In genomic region chr15:85657441-85657989, GRCm38 (mm10) we compare ENCODE assay signal across 8 mouse cellular contexts.
A peak's percentile ranks its signal among the peaks of the same experiment; 100 is the strongest.
DNase-seq lines count a peak whose midpoint lies in the region; ATAC-seq and TF ChIP-seq lines count a peak whose summit lies in the region.

No protein-coding gene starts in this region.

- no peaks in the 10 kb centered on the region for H3K36me3 ChIP-seq in liver, adult 2 months (ENCODE audit: control insufficient read depth, insufficient read depth, low read length)

- peaks cover 24% of the 10 kb centered on the region for H3K4me1 ChIP-seq in liver, adult 2 months (ENCODE audit: control insufficient read depth, insufficient read depth, low read length)

- 3% methylated on average over 8 of the region's 8 CpGs for WGBS in liver, adult 2 months

- H3K9ac ChIP-seq in liver, adult 2 months (ENCODE audit: low read depth, low read length), result peak overlapping the region; percentile 79

- H3K27me3 ChIP-seq in liver, adult 2 months (ENCODE audit: control insufficient read depth, insufficient read depth, low read length), result no peaks in the 10 kb centered on the region

- DNase-seq in adrenal gland, adult 18-20 months (ENCODE audit: low spot score in 2 of 2), result peak; percentile 22 to 50
- no peak for DNase-seq in adrenal gland, postnatal 10 days
- peak; percentile 84 for DNase-seq in liver, adult 2 months (ENCODE audit: extremely low read depth, low read depth, low spot score)
- no peak for DNase-seq in liver
- peak; percentile 55 to 69 for DNase-seq in kidney, postnatal 36 days
- DNase-seq in left cerebral cortex, adult 18-20 months (ENCODE audit: low spot score in 2 of 2), result no peak
- no peak for DNase-seq in spleen, postnatal 36 days (ENCODE audit: low spot score in 2 of 2)

- H3K79me2 ChIP-seq in liver, adult 2 months (ENCODE audit: control insufficient read depth, insufficient read depth, low read length), result peaks cover 12% of the 10 kb centered on the region; the same call in 1 of the 2 replicates

- ATAC-seq in common myeloid progenitor, adult 5-6 weeks (replicated peaks; ENCODE audit: low read depth, poor library complexity, severe bottlenecking), result peak; percentile 36; the same call in 1 of the 2 replicates

- no peak for TF ChIP-seq POLR2A in liver, adult 2 months (IDR thresholded peaks at IDR 0.05; ENCODE audit: extremely low read depth, insufficient read depth, low read length)

- peak overlapping the region; percentile 94 for H3K27ac ChIP-seq in liver, adult 2 months (replicated peaks; ENCODE audit: insufficient read depth, low read depth, low read length)

- TF ChIP-seq CTCF in liver, adult 2 months (IDR thresholded peaks at IDR 0.05; ENCODE audit: low read depth, low read length), result no peak

- no peak overlapping the region for H3K4me3 ChIP-seq in liver, adult 2 months (ENCODE audit: insufficient read depth, low read depth, low read length)

Comparison
In these comparisons a context has a peak if more than half of its experiments do, and no peak if none do; other contexts are left out.
1. DNase-seq: peak in adrenal gland, adult 18-20 months (2 of 2), liver, adult 2 months (single experiment) and kidney, postnatal 36 days (2 of 2); none in adrenal gland, postnatal 10 days (single experiment), liver (single experiment), left cerebral cortex, adult 18-20 months (0 of 2) and spleen, postnatal 36 days (0 of 2).